Mouse (Mus musculus) limb, embryonic 10.5 days (tissue): ENCODE measurements around the gene Gm20837. TPM values are rescaled to one million over a fixed set of nuclear protein-coding genes. Genes with fewer than 3 reads are reported as not detected.
"Not testable (repeated sequence)": the region's sequence is repeated elsewhere in the genome, so short reads cannot be mapped to it uniquely, and the experiment has no call there.

Experiments used
- DNase-seq: peaks from one replicate; pipeline ENCODE4 v3.0.0-alpha.2; 2017; ENCODE audit warnings: low spot score
- H3K27ac ChIP-seq: fragments of 300-500 bp; sonication (generic); 2 replicates; pipeline ENCODE4 v1.5.1; 2016; ENCODE audit warnings: mild to moderate bottlenecking
- H3K27me3 ChIP-seq: fragments of 300-500 bp; sonication (generic); 2 replicates; pipeline ENCODE4 v1.6.1; 2016; ENCODE audit warnings: low read depth, mild to moderate bottlenecking; ENCODE audit not compliant: poor library complexity, severe bottlenecking
- H3K36me3 ChIP-seq: fragments of 300-500 bp; sonication (generic); 2 replicates; pipeline ENCODE4 v1.6.1; 2016; ENCODE audit warnings: mild to moderate bottlenecking, moderate library complexity
- H3K4me1 ChIP-seq: fragments of 300-500 bp; sonication (generic); 2 replicates; pipeline ENCODE4 v1.6.1; 2016
- H3K4me3 ChIP-seq: fragments of 300-500 bp; sonication (generic); 2 replicates; pipeline ENCODE4 v1.5.1; 2016; ENCODE audit warnings: mild to moderate bottlenecking, moderate library complexity
- H3K9me3 ChIP-seq: fragments of 300-500 bp; sonication (generic); replicated peaks from 2 replicates; pipeline ENCODE4 v1.6.1; 2016; ENCODE audit warnings: mild to moderate bottlenecking
- WGBS: fragments of 180-500 bp; shearing (Covaris S2); methylation state at CpG from one replicate; pipeline ENCODE4 v1.1.7; 2016; 5-methylcytosine and 5-hydroxymethylcytosine counted together
- polyA plus RNA-seq: library from polyadenylated mRNA; unstranded; fragments of >200 nt; fragmentation: Nextera tagmentation; extraction: Ambion mirVana; gene quantifications from 2 replicates; pipeline ENCODE4 v1.2.1, GENCODE M21; 2016

Gene Gm20837
- not detected in 2 replicates for polyA plus RNA-seq

GRCm38 (mm10) chrY:90400948-90401347, at the start of gene Gm20837:
TSS of gene Gm20837 (plus strand) at chrY:90401248.
- H3K4me3 ChIP-seq, DNase-seq, H3K36me3 ChIP-seq, H3K27me3 ChIP-seq, H3K4me1 ChIP-seq, H3K9me3 ChIP-seq, H3K27ac ChIP-seq: not testable (repeated sequence)
- WGBS = no CpG with 5 or more reads among the region's 7 CpGs
